Comparison of ENCODE assay signal across 23 mouse cellular contexts in the genomic region with DNA sequence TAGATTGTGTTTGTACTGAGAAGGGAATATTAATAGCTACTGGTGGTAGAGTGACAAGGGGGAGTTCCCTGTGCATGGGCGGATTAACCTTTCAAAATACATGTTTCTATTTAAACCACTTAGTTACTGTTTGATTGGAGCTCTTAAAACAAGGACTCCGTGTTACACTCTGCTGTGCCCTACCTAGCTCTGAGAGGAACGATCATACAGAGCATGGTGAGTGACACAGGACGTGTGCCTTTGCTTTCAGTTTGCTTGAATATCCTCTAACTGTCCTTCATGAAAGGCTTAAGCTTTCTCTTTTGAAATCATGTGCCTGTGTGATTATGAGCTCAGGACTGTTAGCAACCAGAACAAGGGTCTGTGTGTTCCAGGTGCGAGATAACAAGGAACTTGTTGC. TPM values are rescaled to one million over a fixed set of nuclear protein-coding genes. Genes with fewer than 3 reads are reported as not detected.
DNase-seq lines count a peak whose midpoint lies in the region; ATAC-seq and TF ChIP-seq lines count a peak whose summit lies in the region.
"Had no signal": no experiment of that assay in that cellular context is flagged by ENCODE, and none has a peak within 500 bp of the region (broad histone marks: within the 10 kb centered on the region; RNA-seq: fewer than 3 reads in every experiment).

Gene Tnip3 (plus strand): TSS at position 122 of the 400 bp plus-strand sequence.

- ATAC-seq in heart, postnatal 0 days (ENCODE audit: insufficient read depth, low read depth) = peak; percentile 95
- peak; percentile 30; the same call in 1 of the 2 replicates for ATAC-seq in neutrophil, adult 5-6 weeks (ENCODE audit: extremely low read depth, insufficient number of reproducible peaks, low FRiP score, poor library complexity, severe bottlenecking)
- no peak for ATAC-seq in forebrain, embryonic 14.5 days
- no peak for ATAC-seq in liver, postnatal 0 days

- no peaks in the 10 kb centered on the region for H3K36me3 ChIP-seq in heart, postnatal 0 days (replicated peaks; ENCODE audit: control insufficient read depth, insufficient read depth, low read length)
- no peaks in the 10 kb centered on the region for H3K36me3 ChIP-seq in forebrain, embryonic 14.5 days (ENCODE audit: control insufficient read depth, insufficient read depth, low read length)
- H3K36me3 ChIP-seq in liver, postnatal 0 days (replicated peaks; ENCODE audit: insufficient read depth, low read length) = no peaks in the 10 kb centered on the region
- H3K36me3 ChIP-seq: embryonic facial prominence, embryonic 13.5 days; forebrain, embryonic 10.5 days; limb, embryonic 12.5 days; stomach, embryonic 15.5 days had no signal

- H3K4me2 ChIP-seq in heart, postnatal 0 days (ENCODE audit: low read depth, low read length) = peak within 1 kb of the TSS; percentile 37
- H3K4me2 ChIP-seq in forebrain, embryonic 14.5 days (ENCODE audit: low read length) = no peak within 1 kb of the TSS
- H3K4me2 ChIP-seq in liver, postnatal 0 days (ENCODE audit: low read depth, low read length) = no peak within 1 kb of the TSS
- H3K4me2 ChIP-seq: embryonic facial prominence, embryonic 13.5 days; hindbrain, embryonic 14.5 days; limb, embryonic 12.5 days; stomach, embryonic 15.5 days had no signal

- no peaks in the 10 kb centered on the region for H3K27me3 ChIP-seq in heart, postnatal 0 days (ENCODE audit: control insufficient read depth, insufficient read depth, low read length)
- H3K27me3 ChIP-seq in forebrain, embryonic 14.5 days (replicated peaks; ENCODE audit: control insufficient read depth, insufficient read depth, low read length) = no peaks in the 10 kb centered on the region
- no peaks in the 10 kb centered on the region for H3K27me3 ChIP-seq in liver, postnatal 0 days (ENCODE audit: insufficient read depth, low read length)
- H3K27me3 ChIP-seq: embryonic facial prominence, embryonic 13.5 days; limb, embryonic 12.5 days; megakaryocyte, embryonic 14.5 days; stomach, embryonic 15.5 days had no signal

- no peak for TF ChIP-seq EP300 in heart, postnatal 0 days (IDR thresholded peaks at IDR 0.05; ENCODE audit: low read depth)
- no peak for TF ChIP-seq EP300 in liver, postnatal 0 days (IDR thresholded peaks at IDR 0.05; ENCODE audit: low read depth)

- DNase-seq in heart, adult 11 months = peak; percentile 78
- DNase-seq in heart, postnatal 10 days = no peak
- DNase-seq in lung, adult 2 months = no peak
- no peak for DNase-seq in lung, postnatal 25 days (ENCODE audit: low spot score)
- peak; percentile 60 for DNase-seq in heart, postnatal 0 days (ENCODE audit: low spot score)
- DNase-seq in forebrain, embryonic 14.5 days (ENCODE audit: low spot score) = no peak
- DNase-seq in liver, postnatal 0 days = no peak
- DNase-seq: cerebellum, adult 11-12 months; gastrocnemius, postnatal 25 days; layer of hippocampus, postnatal 36 days; retina, postnatal 1 day; thymus, postnatal 14 days had no signal

- no peaks in the 10 kb centered on the region for H3K4me1 ChIP-seq in lung, adult 2 months (ENCODE audit: control insufficient read depth, insufficient read depth, low read length)
- H3K4me1 ChIP-seq in heart, postnatal 0 days (ENCODE audit: control insufficient read depth, insufficient read depth) = no peaks in the 10 kb centered on the region; the same call in 1 of the 2 replicates
- no peaks in the 10 kb centered on the region for H3K4me1 ChIP-seq in forebrain, embryonic 14.5 days (ENCODE audit: control insufficient read depth, insufficient read depth, low read length)
- H3K4me1 ChIP-seq in liver, postnatal 0 days (ENCODE audit: insufficient read depth) = no peaks in the 10 kb centered on the region
- H3K4me1 ChIP-seq: embryonic facial prominence, embryonic 13.5 days; forebrain, embryonic 10.5 days; limb, embryonic 12.5 days; stomach, embryonic 15.5 days had no signal

- H3K27ac ChIP-seq in heart, postnatal 0 days (ENCODE audit: low read depth) = peak within 1 kb of the TSS; percentile 71
- no peak within 1 kb of the TSS for H3K27ac ChIP-seq in forebrain, embryonic 14.5 days (ENCODE audit: low read depth, low read length)
- H3K27ac ChIP-seq in liver, postnatal 0 days (ENCODE audit: low read depth) = no peak within 1 kb of the TSS
- H3K27ac ChIP-seq: embryonic facial prominence, embryonic 13.5 days; forebrain, embryonic 10.5 days; hindbrain, embryonic 14.5 days; limb, embryonic 12.5 days; liver, embryonic 14.5 days; stomach, embryonic 15.5 days had no signal

- 59% methylated on average over 5 of the region's 5 CpGs for WGBS in lung, adult 2 months
- 34% methylated on average over 5 of the region's 5 CpGs for WGBS in heart, postnatal 0 days
- 80% methylated on average over 5 of the region's 5 CpGs for WGBS in forebrain, embryonic 14.5 days
- 70% methylated on average over 5 of the region's 5 CpGs for WGBS in liver, postnatal 0 days (ENCODE audit: insufficient replicate concordance)

- no peak for TF ChIP-seq POLR2A in lung, adult 2 months (IDR thresholded peaks at IDR 0.05; ENCODE audit: borderline replicate concordance, extremely low read depth, low read depth, low read length)

- H3K9ac ChIP-seq in heart, postnatal 0 days (replicated peaks; ENCODE audit: low read depth, low read length) = no peak within 1 kb of the TSS
- no peak within 1 kb of the TSS for H3K9ac ChIP-seq in forebrain, embryonic 14.5 days (ENCODE audit: low read length)
- H3K9ac ChIP-seq in liver, postnatal 0 days (replicated peaks) = no peak within 1 kb of the TSS
- H3K9ac ChIP-seq: embryonic facial prominence, embryonic 13.5 days; hindbrain, embryonic 14.5 days; limb, embryonic 12.5 days; liver, embryonic 14.5 days; stomach, embryonic 15.5 days had no signal

- intact Hi-C loops in heart, postnatal 10 days (cut with DNase I) = loop anchor here (5.0 kb wide), 2 partner anchors 483 to 1007 kb away; partner anchors contain the start of gene Smarcad1

- H3K4me3 ChIP-seq in lung, adult 2 months (replicated peaks; ENCODE audit: extremely low read depth, low read depth, low read length) = peak within 1 kb of the TSS; percentile 23
- peak within 1 kb of the TSS; percentile 3; the same call in 1 of the 2 replicates for H3K4me3 ChIP-seq in heart, postnatal 0 days (ENCODE audit: low read depth, low read length)
- no peak within 1 kb of the TSS for H3K4me3 ChIP-seq in forebrain, embryonic 14.5 days (ENCODE audit: low read depth, low read length)
- H3K4me3 ChIP-seq in liver, postnatal 0 days (ENCODE audit: low read depth, low read length) = no peak within 1 kb of the TSS
- H3K4me3 ChIP-seq: embryonic facial prominence, embryonic 13.5 days; forebrain, embryonic 10.5 days; limb, embryonic 12.5 days; megakaryocyte, embryonic 14.5 days; stomach, embryonic 15.5 days had no signal

- no peaks in the 10 kb centered on the region for H3K9me3 ChIP-seq in heart, postnatal 0 days (replicated peaks; ENCODE audit: control insufficient read depth, low read length)
- no peaks in the 10 kb centered on the region for H3K9me3 ChIP-seq in forebrain, embryonic 14.5 days (replicated peaks; ENCODE audit: control insufficient read depth, low read length)
- no peaks in the 10 kb centered on the region for H3K9me3 ChIP-seq in liver, postnatal 0 days (ENCODE audit: low read length)
- H3K9me3 ChIP-seq: embryonic facial prominence, embryonic 13.5 days; forebrain, embryonic 10.5 days; limb, embryonic 12.5 days; megakaryocyte, embryonic 14.5 days; stomach, embryonic 15.5 days had no signal

- no peak for TF ChIP-seq CTCF in lung, adult 2 months (IDR thresholded peaks at IDR 0.05; ENCODE audit: insufficient read depth, low read length)
- no peak for TF ChIP-seq CTCF in heart, postnatal 0 days (IDR thresholded peaks at IDR 0.05; ENCODE audit: low read depth)
- no peak for TF ChIP-seq CTCF in liver, postnatal 0 days (IDR thresholded peaks at IDR 0.05; ENCODE audit: low read depth)

RNA-seq across cellular contexts. Expression of gene Tnip3, which starts in this region (rescaled TPM):
- 1 to 10 TPM; 1.0 TPM for total RNA-seq in heart, postnatal 10 days (2021)
- polyA plus RNA-seq in lung, adult 2 months (2012; rRNA removed) = 0.42 and 0.79 TPM in 2 replicates
- 4.4 TPM in 1 of 2 replicates, not detected in the other for total RNA-seq in heart, postnatal 0 days (2014; rRNA removed; ENCODE audit: low replicate concordance)
- polyA plus RNA-seq in heart, postnatal 0 days (2015; fragmentation: Nextera tagmentation; extraction: Ambion mirVana) = 2.0 and 2.1 TPM in 2 replicates
- 1.0 and 1.2 TPM in 2 replicates for total RNA-seq in neutrophil, adult 5-6 weeks (2017)
- polyA plus RNA-seq in forebrain, embryonic 14.5 days (2014; fragmentation: Nextera tagmentation; extraction: Ambion mirVana) = not detected in 2 replicates
- polyA plus RNA-seq in liver, postnatal 0 days (2015; fragmentation: Nextera tagmentation; extraction: Ambion mirVana) = 0.06 TPM in 1 of 2 replicates, not detected in the other
- total RNA-seq: gastrocnemius, postnatal 25 days; layer of hippocampus, postnatal 36 days had no signal
- polyA plus RNA-seq: brain, embryonic 14.5 days; cortical plate, adult 2 months; embryonic facial prominence, embryonic 13.5 days; forebrain, embryonic 10.5 days; hindbrain, embryonic 14.5 days; limb, embryonic 12.5 days; small intestine, adult 2 months had no signal

Comparison
In these comparisons a context has a peak if more than half of its experiments do, and no peak if none do; other contexts are left out.
1. DNase-seq: peak in heart, adult 11 months (single experiment) and heart, postnatal 0 days (single experiment); none in heart, postnatal 10 days (0 of 2), lung, adult 2 months (single experiment), lung, postnatal 25 days (single experiment), forebrain, embryonic 14.5 days (single experiment) and liver, postnatal 0 days (single experiment).
2. H3K4me3 ChIP-seq: peak in lung, adult 2 months (single experiment) and heart, postnatal 0 days (single experiment); none in forebrain, embryonic 14.5 days (single experiment) and liver, postnatal 0 days (single experiment).
3. ATAC-seq: peak in heart, postnatal 0 days (single experiment) and neutrophil, adult 5-6 weeks (single experiment); none in forebrain, embryonic 14.5 days (single experiment) and liver, postnatal 0 days (single experiment).